In the genomic region with DNA sequence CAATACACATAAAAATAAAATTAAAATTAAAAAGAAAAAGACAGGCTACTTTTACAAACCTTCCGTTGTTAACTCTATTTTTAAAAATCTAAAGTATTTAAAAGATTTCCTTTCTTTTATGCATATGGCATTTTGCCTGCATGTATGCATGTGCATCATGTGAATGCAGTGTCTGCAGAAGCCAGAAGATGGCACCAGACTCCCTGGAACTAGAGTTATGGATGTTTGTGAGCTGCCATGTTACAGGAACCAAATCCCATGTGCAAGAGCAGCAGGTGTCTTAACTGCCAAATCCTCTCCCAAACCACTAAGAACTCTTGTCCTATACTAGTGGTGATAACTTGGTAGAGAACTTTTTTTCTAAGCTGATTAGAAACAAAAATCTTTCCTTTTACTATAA, we compare ENCODE assay signal across 8 mouse cellular contexts.
A peak's percentile ranks its signal among the peaks of the same experiment; 100 is the strongest.
DNase-seq lines count a peak whose midpoint lies in the region; TF ChIP-seq lines count a peak whose summit lies in the region.

No protein-coding gene starts in this region.

- intact Hi-C loops in gastrocnemius, adult 2 months (cut with DNase I), result no loop called here

- H3K27ac ChIP-seq in gastrocnemius, adult 2 months, result no peak overlapping the region

- no peak overlapping the region for H3K4me3 ChIP-seq in gastrocnemius, adult 2 months

- DNase-seq in gastrocnemius, adult 2 months, result no peak
- DNase-seq in gastrocnemius, postnatal 25 days, result no peak
- DNase-seq in urinary bladder, postnatal 25 days (ENCODE audit: low spot score), result peak; percentile 9
- no peak for DNase-seq in urinary bladder, adult 2 months (ENCODE audit: low spot score)
- DNase-seq in embryo, embryonic 9.5 days (ENCODE audit: extremely low spot score), result peak; percentile 61
- peak; percentile 84 for DNase-seq in kidney, adult 9 months
- peak; percentile 57 for DNase-seq in lung, postnatal 10 days
- DNase-seq in thymus, postnatal 0 days (ENCODE audit: low spot score), result peak; percentile 39

- peak; percentile 66 for TF ChIP-seq CTCF in gastrocnemius, adult 2 months (IDR thresholded peaks at IDR 0.05)

Comparison
In these comparisons a context has a peak if more than half of its experiments do, and no peak if none do; other contexts are left out.
1. DNase-seq: peak in urinary bladder, postnatal 25 days (single experiment), embryo, embryonic 9.5 days (single experiment), kidney, adult 9 months (single experiment), lung, postnatal 10 days (single experiment) and thymus, postnatal 0 days (single experiment); none in gastrocnemius, adult 2 months (single experiment), gastrocnemius, postnatal 25 days (single experiment) and urinary bladder, adult 2 months (single experiment).